Mouse (Mus musculus): ENCODE measurements around the gene Zbtb16. TPM values are rescaled to one million over a fixed set of nuclear protein-coding genes. Genes with fewer than 3 reads are reported as not detected.

Zbtb16 gene
- total and polyA plus RNA-seq, 3 experiments = 0.34 to 3.0 (median 0.90) TPM

GRCm38 (mm10) chr9:48865235-48865634 lies 29.2 kb upstream of the Zbtb16 start:
- TF ChIP-seq MAX (IDR thresholded peaks at IDR 0.05; ENCODE audit: low read length) = no peak
- no peak for TF ChIP-seq CHD1 (IDR thresholded peaks at IDR 0.05; ENCODE audit: low read depth, low read length)
- dilution Hi-C loops (cut with MboI; ENCODE audit: extremely low pct_ligation_motif_present, extremely low pct_unique_long_range_greater_than_20kb, low sequenced_read_pairs) (no loop called here), in situ Hi-C loops (cut with MboI; ENCODE audit: low pct_ligation_motif_present, low pct_unique_long_range_greater_than_20kb, low sequenced_read_pairs) (no loop called here)
- Histone ChIP-seq H3K36me3 (replicated peaks in 1 of 2; ENCODE audit: control insufficient read depth in 1 of 2, insufficient read depth in 1 of 2, low read length in 1 of 2) (no peaks in the 10 kb centered on the region), H3K9me3 (replicated peaks; ENCODE audit: low read length) (no peaks in the 10 kb centered on the region), H3K9ac (ENCODE audit: insufficient read depth, low read depth) (no peak overlapping the region), H3K79me2 (replicated peaks; ENCODE audit: control insufficient read depth, extremely low read depth, insufficient read depth, poor library complexity, severe bottlenecking) (no peaks in the 10 kb centered on the region), H3K4me3 (replicated peaks in 1 of 3; ENCODE audit: low read depth in 2 of 3, low read length in 2 of 3, poor library complexity in 1 of 3) (no peak overlapping the region), H3K4me1 (ENCODE audit: control insufficient read depth in 1 of 2, insufficient read depth in 2 of 2) (peaks cover 0 to 8% of the 10 kb centered on the region in 2 experiments; a peak in 3 of 4 replicates), H3K27me3 (replicated peaks) (peaks cover 75% of the 10 kb centered on the region), H3K4me2 (ENCODE audit: insufficient read depth, low read depth, poor library complexity, severe bottlenecking) (no peak overlapping the region), H3K27ac (ENCODE audit: insufficient read depth, low read depth) (no peak overlapping the region)
- no peak for DNase-seq (ENCODE audit: extremely low read depth)

DNA sequence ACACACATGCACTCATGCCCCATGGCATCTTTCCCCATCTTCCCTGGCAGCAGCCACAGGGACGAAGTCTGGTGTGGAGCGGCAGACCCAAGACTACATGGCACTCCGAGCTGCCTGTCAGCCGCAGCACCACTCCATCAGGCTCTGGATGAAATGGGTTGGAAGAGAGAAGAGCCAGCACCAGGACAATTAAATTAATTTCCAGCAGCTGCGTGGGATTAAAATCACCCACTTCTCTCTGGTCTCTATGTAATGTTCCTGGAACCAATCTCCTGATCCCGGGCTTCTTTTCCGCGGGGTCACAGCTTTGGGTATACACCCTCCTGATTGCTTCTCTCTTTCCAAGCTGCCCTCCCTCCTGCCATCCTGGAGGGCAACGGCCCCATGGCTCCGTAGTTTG lies 25.5 kb upstream of the Zbtb16 start:
- Histone ChIP-seq H3K27me3 (replicated peaks) (peaks cover 42% of the 10 kb centered on the region), H3K4me1 (ENCODE audit: control insufficient read depth in 1 of 2, insufficient read depth in 2 of 2) (peaks cover 12 to 42% of the 10 kb centered on the region in 2 experiments), H3K36me3 (replicated peaks in 1 of 2; ENCODE audit: control insufficient read depth in 1 of 2, insufficient read depth in 1 of 2, low read length in 1 of 2) (no peaks in the 10 kb centered on the region), H3K9ac (ENCODE audit: insufficient read depth, low read depth) (no peak overlapping the region), H3K4me2 (ENCODE audit: insufficient read depth, low read depth, poor library complexity, severe bottlenecking) (no peak overlapping the region), H3K27ac (ENCODE audit: insufficient read depth, low read depth) (no peak overlapping the region), H3K79me2 (replicated peaks; ENCODE audit: control insufficient read depth, extremely low read depth, insufficient read depth, poor library complexity, severe bottlenecking) (no peaks in the 10 kb centered on the region), H3K9me3 (replicated peaks; ENCODE audit: low read length) (no peaks in the 10 kb centered on the region), H3K4me3 (replicated peaks in 1 of 3; ENCODE audit: low read depth in 2 of 3, low read length in 2 of 3, poor library complexity in 1 of 3) (no peak overlapping the region)
- dilution Hi-C loops (cut with MboI; ENCODE audit: extremely low pct_ligation_motif_present, extremely low pct_unique_long_range_greater_than_20kb, low sequenced_read_pairs) (no loop called here), in situ Hi-C loops (cut with MboI; ENCODE audit: low pct_ligation_motif_present, low pct_unique_long_range_greater_than_20kb, low sequenced_read_pairs) (loop anchor here (5.0 kb wide), 1 partner anchor 214 kb away; no protein-coding TSS in a partner anchor)
- no peak for DNase-seq (ENCODE audit: extremely low read depth)
- TF ChIP-seq ELF1 (IDR thresholded peaks at IDR 0.05; ENCODE audit: low read depth, low read length) (no peak), E2F4 (IDR thresholded peaks at IDR 0.05; ENCODE audit: insufficient replicate concordance, low read depth, low read length) (no peak), JUND (conservative IDR thresholded peaks at IDR 0.05; ENCODE audit: low read depth, low read length) (no peak), HCFC1 (IDR thresholded peaks at IDR 0.05; ENCODE audit: low read depth, low read length) (no peak), MAZ (IDR thresholded peaks at IDR 0.05; ENCODE audit: low read depth, low read length) (no peak), RCOR1 (conservative IDR thresholded peaks at IDR 0.05; ENCODE audit: low read depth, low read length) (no peak), USF1 (IDR thresholded peaks at IDR 0.05; ENCODE audit: low read depth, low read length) (no peak), NELFE (IDR thresholded peaks at IDR 0.05; ENCODE audit: low read depth, low read length) (no peak), NRF1 (IDR thresholded peaks at IDR 0.05; ENCODE audit: low read depth, low read length) (no peak), ZC3H11A (IDR thresholded peaks at IDR 0.05; ENCODE audit: low read depth, low read length) (no peak), RAD21 (IDR thresholded peaks at IDR 0.05; ENCODE audit: low read depth, low read length) (no peak), USF2 (conservative IDR thresholded peaks at IDR 0.05; ENCODE audit: low read depth, low read length) (no peak), MEF2A (IDR thresholded peaks at IDR 0.05; ENCODE audit: borderline replicate concordance, low read depth, low read length) (no peak), IRF4 (IDR thresholded peaks at IDR 0.05; ENCODE audit: low read depth, low read length) (no peak), SMC3 (IDR thresholded peaks at IDR 0.05; ENCODE audit: low read depth, low read length) (no peak), UBTF (IDR thresholded peaks at IDR 0.05; ENCODE audit: low read depth, low read length) (no peak), POLR2AphosphoS2 (IDR thresholded peaks at IDR 0.05; ENCODE audit: low read depth, low read length) (no peak), MAFK (IDR thresholded peaks at IDR 0.05; ENCODE audit: insufficient replicate concordance, low read length) (no peak), SIN3A (IDR thresholded peaks at IDR 0.05; ENCODE audit: low read length) (no peak), PAX5 (IDR thresholded peaks at IDR 0.05; ENCODE audit: low read length) (no peak)
